Mouse (Mus musculus) kidney, adult 11 months (tissue): ENCODE measurements around the gene Srgap2.
A peak's percentile ranks its signal among the peaks of the same experiment; 100 is the strongest.

Experiments used
- DNase-seq: peaks from one replicate; pipeline ENCODE4 v3.0.0; 2022

Srgap2 gene

GRCm38 (mm10) chr1:131400844-131401243 is 126.3 kb downstream of the Srgap2 start:
- DNase-seq, result no peak

DNA sequence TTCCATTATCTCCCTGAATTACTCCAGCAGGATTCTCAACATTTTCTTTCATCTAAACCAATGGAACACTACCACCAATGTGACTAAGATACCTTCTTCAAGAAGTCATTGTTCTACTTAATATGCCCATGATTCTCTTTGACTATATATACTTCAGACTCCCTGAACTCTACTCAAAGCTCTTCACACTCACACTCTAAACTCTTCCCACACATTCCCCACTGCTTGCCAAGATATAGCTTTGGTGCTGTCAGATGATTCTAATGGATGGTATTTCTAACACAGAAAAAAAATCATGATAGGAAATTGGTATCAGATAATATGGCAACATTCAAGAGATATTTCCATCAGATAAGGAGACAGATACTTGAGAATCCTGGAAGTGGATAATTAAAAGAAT is 129.0 kb downstream of the Srgap2 start:
- no peak for DNase-seq

GRCm38 (mm10) chr1:131384406-131384805 is 142.7 kb downstream of the Srgap2 start:
- DNase-seq, result peak; percentile 17

- no peak for DNase-seq
These were observed 145.0 kb downstream of the Srgap2 start for GRCm38 (mm10) chr1:131382184-131382583.

- no peak for DNase-seq
These were observed 146.9 kb downstream of the Srgap2 start for GRCm38 (mm10) chr1:131380254-131380653.

DNA sequence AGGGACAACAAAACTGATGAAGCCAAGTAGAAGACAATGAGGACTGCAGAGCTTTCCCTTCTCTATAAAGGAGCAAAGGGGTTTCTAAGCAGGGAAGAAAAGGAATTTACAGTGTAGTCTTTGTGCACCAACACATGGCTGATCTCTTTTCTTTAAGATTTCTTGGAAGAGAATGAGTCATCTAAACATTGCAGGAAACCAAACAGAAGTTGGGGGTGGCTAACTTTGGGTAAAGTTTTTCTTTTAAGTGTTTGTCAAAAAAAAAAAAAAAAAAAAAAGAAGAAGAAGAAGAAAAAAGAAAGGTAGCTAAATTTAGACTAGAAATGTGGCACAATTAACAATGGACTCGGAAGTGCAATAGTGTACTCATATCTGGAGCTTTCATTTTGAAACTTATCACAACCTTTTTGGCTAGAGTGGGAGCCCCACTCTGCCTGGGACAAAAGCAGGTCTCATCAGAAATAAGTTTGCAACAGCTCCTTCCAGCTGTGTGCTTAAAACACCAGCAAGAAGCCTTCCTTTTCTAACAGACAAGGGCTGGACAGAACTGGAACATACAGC is 148.2 kb downstream of the Srgap2 start:
- no peak for DNase-seq

GRCm38 (mm10) chr1:131378081-131378913 is 148.9 kb downstream of the Srgap2 start:
- DNase-seq, result no peak

DNA sequence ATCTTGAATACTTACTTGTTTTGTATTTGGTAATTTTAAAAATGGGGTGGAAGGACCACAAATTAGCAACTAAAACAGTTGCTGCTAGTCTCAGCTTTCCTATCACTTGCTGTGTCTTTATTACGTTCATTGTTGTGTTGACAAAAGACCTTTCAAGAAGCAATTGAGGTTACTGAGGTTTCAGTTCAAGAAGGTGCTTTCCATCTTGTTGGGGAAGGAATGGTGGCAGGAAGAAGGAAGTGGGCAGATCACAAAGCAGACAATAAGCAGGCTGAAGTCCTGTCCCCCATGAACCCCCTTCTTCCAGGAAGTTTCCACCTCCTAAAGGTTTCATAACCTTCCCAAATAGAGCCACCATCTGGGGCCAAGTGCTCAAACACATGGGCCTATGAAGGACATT is 161.3 kb downstream of the Srgap2 start:
- no peak for DNase-seq

GRCm38 (mm10) chr1:131364432-131364831 is 162.7 kb downstream of the Srgap2 start:
- DNase-seq, result no peak

DNA sequence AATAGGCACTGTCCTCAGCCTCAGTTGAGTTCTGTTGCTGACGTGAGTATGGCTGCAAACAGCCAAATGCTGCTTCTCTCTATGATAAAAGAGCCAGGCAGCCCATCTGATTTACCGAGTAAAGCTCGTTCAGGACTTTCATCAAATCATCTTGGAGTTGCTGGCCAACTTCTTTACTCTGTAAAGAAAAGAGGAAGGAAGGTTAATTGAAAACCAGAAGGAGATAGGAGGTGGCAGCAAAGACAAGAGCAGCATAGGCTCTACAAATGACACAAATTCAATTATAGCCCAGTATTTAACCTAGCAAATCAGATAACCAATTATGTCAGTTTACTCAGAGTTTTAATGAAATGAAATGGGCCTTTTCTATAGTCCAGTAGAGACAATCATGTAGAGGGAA is 163.3 kb downstream of the Srgap2 start:
- DNase-seq, result no peak

DNA sequence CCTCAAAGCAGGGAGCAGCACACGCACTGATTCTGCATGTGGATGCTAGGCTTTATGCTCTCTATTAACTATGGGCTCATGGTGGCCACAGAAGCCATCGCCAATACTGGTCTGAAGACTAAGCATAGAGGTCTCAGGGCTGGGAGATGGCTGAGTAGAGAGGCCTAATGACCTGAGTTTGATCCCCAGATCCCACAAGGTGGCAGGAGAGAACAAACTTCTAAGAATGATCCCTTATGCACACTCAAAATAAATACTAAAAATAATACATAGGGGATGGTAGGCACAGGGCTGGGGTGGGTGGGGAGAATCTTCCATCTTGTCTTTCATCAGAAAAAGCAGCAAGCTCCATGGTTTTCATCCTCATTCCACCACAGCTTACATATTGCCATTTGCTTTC is 165.1 kb downstream of the Srgap2 start:
- no peak for DNase-seq

DNA sequence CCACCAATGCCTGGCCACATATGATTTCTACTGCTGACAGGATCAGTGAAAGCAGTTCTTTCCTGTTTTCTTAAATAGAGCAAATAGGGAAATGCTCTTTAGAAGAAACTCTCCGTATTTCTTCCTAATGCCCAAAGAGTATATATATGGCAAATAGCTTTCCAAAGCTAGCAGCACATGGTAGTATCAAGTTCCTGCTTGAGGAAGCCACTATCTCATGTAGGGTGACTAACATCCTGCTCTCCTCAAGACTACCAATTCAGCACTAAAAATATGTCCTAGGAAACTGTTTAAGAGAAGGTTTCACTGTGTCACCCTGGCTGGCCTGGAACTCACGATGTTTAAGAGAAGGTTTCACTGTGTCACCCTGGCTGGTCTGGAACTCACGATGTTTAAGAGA is 166.4 kb downstream of the Srgap2 start:
- no peak for DNase-seq

DNA sequence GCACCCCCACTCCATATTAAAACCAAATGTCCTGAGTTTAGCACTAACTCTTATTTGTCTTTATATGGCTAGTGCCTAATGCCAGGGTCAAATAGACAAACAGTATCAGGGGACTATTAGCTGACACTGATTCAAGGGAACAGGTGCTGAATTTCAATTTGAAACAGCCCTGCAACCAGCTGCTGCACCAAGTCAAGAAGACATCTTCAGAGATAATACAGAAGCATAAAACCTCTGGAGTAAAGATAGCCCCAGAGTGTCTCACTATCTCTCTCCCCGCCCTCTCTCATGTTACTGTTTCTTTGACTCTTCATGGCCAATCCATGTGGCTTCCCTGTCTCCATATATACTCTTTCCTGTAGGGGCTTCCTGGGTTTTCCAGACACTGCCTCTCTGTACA is 167.5 kb downstream of the Srgap2 start:
- DNase-seq, result no peak

- DNase-seq, result no peak
These were observed 169.9 kb downstream of the Srgap2 start for GRCm38 (mm10) chr1:131357213-131357612.

- DNase-seq, result no peak
These were observed 175.7 kb downstream of the Srgap2 start for GRCm38 (mm10) chr1:131351436-131351835.

GRCm38 (mm10) chr1:131349993-131350510 is 177.1 kb downstream of the Srgap2 start:
- DNase-seq, result no peak

GRCm38 (mm10) chr1:131347708-131348107 is 179.4 kb downstream of the Srgap2 start:
- no peak for DNase-seq

DNA sequence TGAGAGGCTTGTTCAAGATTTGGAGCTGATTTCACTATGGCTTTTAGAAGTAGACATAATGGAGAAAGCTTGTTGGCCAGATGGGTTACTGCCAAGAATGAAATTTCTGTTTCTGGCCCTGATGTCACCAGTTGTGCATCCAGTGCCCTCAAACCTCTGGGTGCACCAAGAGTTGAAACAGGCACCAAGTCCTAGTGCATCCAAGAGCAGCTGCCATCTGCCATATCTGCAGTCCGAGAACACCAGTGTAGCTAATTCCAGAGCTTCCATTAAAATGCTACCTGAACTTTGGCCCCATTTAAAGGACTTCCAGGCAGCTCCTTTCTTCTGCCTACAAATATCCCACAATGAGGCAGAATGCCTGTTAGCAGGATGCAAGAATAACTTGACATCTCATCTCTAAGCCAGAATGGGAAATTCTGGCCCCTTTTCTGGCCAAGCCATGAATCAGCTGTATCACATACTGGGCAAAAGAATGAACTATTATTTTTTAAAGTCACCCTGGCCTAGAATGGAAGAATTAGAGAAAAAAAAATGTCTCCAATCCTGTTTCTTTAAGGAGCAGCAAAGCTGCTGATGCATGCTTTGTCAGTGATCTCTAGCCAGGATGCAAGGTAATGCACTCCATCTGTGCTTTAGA is 180.1 kb downstream of the Srgap2 start:
- DNase-seq, result no peak

DNA sequence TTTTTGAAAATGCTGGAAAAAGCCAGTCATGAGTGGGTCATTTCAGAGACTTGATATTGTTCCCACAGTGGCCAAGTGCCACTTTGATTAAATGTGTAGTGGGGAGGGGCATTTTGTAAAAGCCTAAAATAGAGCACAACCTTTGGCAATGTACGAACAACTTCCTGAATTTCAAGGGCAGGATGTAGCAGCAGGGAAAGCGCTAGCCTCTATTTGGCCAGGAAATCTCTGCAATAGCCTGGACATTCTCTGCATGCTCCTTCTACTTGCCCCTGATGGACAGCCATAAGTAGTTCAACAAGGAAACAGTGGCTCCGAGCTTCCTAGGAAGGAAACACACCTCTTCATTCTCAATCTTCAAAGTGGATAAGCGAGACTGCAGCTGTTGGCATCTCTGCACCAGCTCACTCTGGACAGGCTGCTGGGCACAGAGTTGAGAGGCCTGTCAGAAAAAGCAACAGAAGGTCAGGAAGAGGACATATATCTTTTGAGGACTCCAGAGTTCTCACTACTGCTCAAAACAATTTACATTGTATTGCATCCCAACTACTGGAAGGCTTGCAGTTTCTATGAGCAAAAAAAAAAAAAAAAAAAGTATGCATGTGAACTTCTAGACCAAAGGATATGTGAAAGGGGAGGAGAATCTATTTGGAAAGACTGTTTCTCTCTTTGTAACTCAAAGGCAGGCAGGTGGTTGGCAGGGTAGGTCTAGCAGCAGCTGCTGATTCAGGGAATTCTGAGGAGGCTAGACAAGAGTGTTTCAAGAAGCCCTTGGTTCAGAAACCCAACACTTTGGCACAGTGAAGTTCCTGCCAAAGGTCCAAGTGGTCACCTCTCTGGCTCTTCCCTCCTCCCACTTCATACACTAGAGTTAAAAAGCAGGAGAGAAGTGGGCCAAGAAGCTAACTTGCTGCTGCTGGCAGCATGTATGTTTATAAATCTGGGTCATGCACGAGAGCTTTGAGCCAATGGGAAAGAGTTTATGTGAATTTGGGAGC is 181.4 kb downstream of the Srgap2 start:
- peak; percentile 53 for DNase-seq

DNA sequence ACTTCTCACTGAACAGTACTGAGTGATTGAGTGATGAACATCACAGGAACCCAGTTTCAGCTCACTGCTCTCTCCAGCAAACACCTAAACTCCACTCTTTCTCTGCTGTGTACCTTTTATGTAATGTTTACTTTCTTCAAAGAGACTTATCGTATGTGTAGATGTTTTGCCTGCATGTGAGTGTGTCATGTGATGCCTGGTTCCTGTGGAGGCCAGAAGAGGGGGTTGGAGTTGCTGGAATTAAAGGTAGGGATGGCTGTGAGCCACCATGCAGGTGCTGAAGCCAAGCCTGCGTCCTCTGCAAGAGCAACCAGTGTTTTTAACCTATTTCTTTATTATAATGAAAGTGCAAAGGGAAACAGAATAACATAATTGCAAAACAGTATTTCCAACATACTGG is 182.5 kb downstream of the Srgap2 start:
- DNase-seq, result no peak

GRCm38 (mm10) chr1:131336017-131336416 is 191.1 kb downstream of the Srgap2 start:
- peak; percentile 18 for DNase-seq

DNA sequence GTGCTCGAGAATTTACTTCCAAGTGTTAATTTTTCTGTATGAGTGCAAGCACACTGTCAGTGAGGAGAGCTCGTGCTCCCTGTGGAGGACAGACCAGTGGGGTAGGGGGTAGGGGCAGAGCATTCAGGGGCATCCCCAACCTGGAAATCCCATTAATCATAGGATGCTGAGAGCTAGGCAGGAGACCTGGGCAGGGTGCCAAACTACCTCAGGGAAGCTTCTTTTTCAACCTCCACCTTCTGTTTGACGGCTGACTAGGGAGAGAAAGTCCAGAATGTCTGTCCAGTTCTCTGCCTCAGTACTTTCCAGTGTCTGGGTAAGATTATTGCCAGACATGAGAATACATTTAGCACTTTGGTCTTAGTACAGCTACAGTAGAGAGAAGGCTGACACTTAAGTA is 191.5 kb downstream of the Srgap2 start:
- no peak for DNase-seq

DNA sequence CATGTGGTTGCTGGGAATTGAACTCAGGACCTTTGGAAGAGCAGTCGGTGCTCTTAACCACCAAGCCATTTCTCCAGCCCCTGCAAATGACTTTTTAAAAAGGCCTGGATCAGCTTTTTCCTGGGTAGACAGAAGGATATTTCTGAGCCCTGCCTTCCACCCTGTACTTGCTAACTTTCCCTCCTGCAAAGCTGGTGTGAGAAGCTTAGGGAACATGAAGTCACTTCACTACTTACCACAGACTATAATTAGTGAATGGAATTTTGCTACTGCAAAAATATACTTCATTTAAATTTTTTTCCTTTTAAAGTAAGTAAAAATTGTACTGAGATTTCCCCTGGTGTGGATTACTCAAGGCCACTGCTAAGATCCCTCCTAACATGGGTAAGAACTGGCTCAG is 196.0 kb downstream of the Srgap2 start:
- DNase-seq, result no peak
